Mouse (Mus musculus): Measurements from ENCODE around the gene Nceh1.
A peak's percentile ranks its signal among the peaks of the same experiment; 100 is the strongest.

GRCm38 (mm10) chr3:27182733-27183600 lies at the start of gene Nceh1:
- TF ChIP-seq MAX (IDR thresholded peaks at IDR 0.05; ENCODE audit: low read length) (peak; percentile 89), GABPA (IDR thresholded peaks at IDR 0.05; ENCODE audit: insufficient replicate concordance, low read depth, low read length) (no peak), BHLHE40 (IDR thresholded peaks at IDR 0.05; ENCODE audit: low read depth, low read length) (peak; percentile 82), ZNF384 (IDR thresholded peaks at IDR 0.05; ENCODE audit: low read depth, low read length) (no peak), JUND (conservative IDR thresholded peaks at IDR 0.05; ENCODE audit: low read depth, low read length) (no peak), POLR2A (IDR thresholded peaks at IDR 0.05; ENCODE audit: low read depth, low read length) (peak; percentile 90), ZC3H11A (IDR thresholded peaks at IDR 0.05; ENCODE audit: low read depth, low read length) (peak; percentile 18), CTCF (conservative IDR thresholded peaks at IDR 0.05 in 1 of 2, IDR thresholded peaks at IDR 0.05 in 1 of 2; ENCODE audit: low read depth in 2 of 2, low read length in 2 of 2) (peak; percentile 74 to 97), TBP (conservative IDR thresholded peaks at IDR 0.05; ENCODE audit: low read depth, low read length) (peak; percentile 82), RAD21 (IDR thresholded peaks at IDR 0.05; ENCODE audit: low read depth, low read length) (peak; percentile 84), EP300 (IDR thresholded peaks at IDR 0.05; ENCODE audit: low read length) (no peak)
